Mouse (Mus musculus) thymus, postnatal 36 days (tissue): ENCODE data around the gene L2hgdh.
"Not testable (repeated sequence)": the region's sequence is repeated elsewhere in the genome, so short reads cannot be mapped to it uniquely, and the experiment has no call there.

Experiments used
- DNase-seq, 2 experiments: peaks; one replicate each; pipeline ENCODE4 v3.0.0; 2022; ENCODE audit warnings: mixed read lengths in 2 of 2

L2hgdh gene

GRCm38 (mm10) chr12:69661658-69662057 lies 63.0 kb downstream of the L2hgdh start:
- no peak for DNase-seq

GRCm38 (mm10) chr12:69653973-69654372 lies 70.7 kb downstream of the L2hgdh start:
- DNase-seq = not testable (repeated sequence)

- no peak for DNase-seq
Observed at GRCm38 (mm10) chr12:69649511-69649910, 75.2 kb downstream of the L2hgdh start.

- DNase-seq = no peak
Observed at GRCm38 (mm10) chr12:69645821-69646616, 78.7 kb downstream of the L2hgdh start.

- no peak for DNase-seq
Observed at GRCm38 (mm10) chr12:69644877-69645276, 79.8 kb downstream of the L2hgdh start.

- DNase-seq = no peak
Observed at GRCm38 (mm10) chr12:69642877-69643276, 81.8 kb downstream of the L2hgdh start.
